Mouse (Mus musculus): Measurements from ENCODE around the gene Nav2.

DNA sequence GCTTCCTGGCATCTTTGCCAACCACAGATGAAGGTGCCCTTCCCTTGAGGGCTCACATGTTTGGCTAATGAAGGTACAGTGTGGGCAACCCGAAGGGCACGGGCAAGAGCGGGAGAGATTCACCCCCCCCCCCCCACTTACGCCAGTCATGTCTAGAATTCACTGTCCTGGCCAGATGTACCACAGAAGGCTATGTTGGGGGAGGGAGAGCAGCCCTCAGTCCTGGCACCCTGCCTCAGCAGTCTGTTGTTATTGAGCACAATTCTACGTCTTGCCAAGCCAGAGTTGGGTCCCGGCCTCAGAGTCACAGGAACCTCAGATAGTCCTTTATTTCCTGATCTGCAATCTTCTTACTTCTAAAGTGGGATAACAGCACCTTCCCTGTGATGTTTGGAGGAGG, 357.9 kb downstream of the Nav2 start:
- TF ChIP-seq CTCF (conservative IDR thresholded peaks at IDR 0.05; ENCODE audit: low read length) = no peak
- TF ChIP-seq NANOG (IDR thresholded peaks at IDR 0.05; ENCODE audit: borderline replicate concordance, low read length) = no peak

Data from E14TG2a.4 (cell line).